Mouse (Mus musculus) 416B (cell line): ENCODE measurements around the gene Etfbkmt.
A peak's percentile ranks its signal among the peaks of the same experiment; 100 is the strongest.
"Not testable (repeated sequence)": the region's sequence is repeated elsewhere in the genome, so short reads cannot be mapped to it uniquely, and the experiment has no call there.

Experiments
- DNase-seq: peaks from one replicate; pipeline ENCODE4 v3.0.0; 2011; ENCODE audit warnings: low read depth

Gene Etfbkmt

DNA sequence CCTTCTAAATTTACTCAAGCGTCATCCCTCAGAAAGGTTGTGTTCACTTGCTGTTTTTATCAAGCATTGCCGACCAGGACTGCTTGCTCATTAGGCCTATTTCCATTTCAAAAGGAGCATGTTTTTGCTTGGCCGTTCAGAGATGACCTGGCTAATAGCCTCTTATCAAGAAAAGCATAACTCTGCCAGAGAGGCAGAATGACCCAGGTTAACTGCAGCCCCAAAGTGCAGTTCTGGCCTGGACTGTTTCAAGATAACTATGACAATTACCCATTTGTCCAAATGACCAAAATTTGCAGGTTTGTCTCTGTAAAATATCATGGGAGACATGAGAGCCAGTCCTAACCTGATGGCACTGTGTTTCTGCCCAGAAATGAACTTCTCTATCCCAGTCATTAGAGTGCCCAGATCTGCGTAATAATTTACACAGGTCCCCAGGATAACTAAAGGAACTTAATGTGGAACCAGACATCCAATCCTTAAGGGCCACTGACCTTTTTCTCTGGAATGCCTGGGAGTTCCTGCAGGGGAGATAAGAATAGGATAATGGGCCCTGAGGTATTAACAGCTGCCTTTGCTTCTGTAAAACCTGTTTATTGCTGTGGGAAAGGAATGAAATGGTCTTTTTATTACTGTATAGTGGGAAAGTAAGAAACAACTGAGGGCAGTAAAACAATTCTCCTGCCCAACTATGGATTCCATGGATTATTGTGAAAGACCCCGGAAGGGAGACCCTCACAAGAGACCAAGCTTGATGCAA lies 5.1 kb upstream of the Etfbkmt start:
- DNase-seq, result no peak

DNA sequence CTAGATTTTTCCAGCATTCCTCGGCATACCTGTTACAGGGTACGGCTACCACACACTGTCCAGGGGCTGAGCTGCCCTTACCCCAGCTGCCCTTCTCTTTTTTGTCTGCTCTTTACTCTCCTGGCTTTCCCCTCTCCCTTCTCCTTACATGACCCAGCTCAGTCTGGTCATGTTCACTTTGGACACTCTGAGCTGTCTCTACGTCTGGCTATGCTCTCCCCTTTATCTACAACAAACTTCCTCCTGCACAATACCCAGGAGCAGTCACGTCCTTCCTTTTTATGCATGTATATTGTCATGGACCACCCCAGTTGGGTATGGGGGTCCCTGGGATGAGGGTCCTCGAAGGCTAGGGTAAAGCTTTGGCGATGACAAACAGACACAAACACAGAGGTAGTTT lies 4.0 kb upstream of the Etfbkmt start:
- DNase-seq, result no peak

DNA sequence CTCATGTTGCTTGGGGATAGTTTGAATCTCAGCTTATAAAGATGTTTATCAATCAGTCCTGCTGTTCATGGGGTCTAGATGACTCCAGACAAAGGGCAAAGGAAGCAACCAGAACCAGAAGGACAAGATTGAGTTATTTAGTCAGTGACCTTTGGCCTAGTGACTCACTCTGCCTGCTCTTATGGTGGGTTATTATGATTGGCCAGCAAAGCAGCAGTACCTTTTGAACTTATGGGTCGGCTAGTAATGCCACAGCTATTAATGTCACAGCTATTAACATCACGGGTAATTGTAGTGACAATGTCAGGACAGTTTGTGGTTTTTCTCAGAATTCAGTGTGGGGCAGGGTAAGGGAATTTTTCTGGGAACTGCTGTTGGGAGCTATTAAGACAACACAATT lies 1.7 kb upstream of the Etfbkmt start:
- DNase-seq, result no peak

DNA sequence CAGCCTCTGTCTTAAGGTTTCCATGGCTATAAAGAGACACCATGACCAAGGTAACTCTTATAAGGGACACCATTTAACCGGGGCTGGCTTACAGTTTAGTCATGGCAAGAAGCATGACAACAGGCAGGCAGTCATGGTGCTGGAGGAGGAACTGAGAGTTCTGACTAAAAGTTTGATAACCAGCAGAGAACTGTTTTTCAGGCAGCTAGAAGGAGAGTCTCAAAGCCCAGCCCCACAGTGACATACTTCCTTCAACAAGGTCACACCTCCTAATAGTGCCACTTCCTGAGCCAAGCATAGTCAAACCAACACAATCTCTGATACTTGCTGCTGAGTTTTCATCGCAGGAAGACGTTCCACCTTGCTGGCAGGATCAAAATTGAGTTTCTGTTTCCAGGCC lies 638 bp upstream of the Etfbkmt start:
- no peak for DNase-seq

DNA sequence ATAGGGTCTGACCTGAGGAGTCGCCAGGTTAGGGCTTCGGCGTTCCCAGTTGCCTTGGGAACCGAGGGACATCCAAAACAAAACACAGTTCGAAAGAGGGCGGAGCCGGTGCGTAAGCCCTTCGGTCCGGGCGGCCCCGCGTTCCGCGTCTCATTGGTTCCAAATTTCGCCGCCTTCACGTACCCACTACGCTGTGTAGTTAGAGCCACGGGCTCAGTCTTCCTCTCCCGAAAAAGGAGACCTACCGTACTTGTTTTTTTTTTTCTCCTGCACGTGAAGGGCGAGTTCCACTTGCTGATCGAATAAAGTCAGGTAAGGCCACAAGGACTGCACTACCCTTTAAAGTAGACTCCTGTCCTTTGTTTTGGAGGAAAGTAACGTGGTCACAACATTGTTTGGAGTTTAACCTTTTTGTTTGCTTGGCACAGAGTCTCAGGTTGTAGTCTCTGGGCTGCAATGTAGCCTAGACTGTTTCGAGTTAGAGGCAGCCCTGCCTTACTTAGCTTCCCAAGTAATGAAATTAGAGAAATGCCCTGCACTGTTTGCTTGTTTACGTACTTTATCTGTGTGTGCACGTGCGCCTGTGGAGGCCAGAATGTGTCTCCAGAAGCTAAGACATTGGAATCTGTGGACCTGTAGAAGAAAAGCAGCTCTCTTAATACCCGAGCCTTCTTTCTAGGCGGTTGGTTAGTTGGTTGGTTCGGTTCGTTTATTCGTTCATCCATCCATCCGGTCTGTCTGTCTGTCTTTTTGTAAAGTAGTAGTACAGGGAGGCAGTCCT lies 1.9 kb downstream of the Etfbkmt start:
- peak; percentile 95 for DNase-seq

DNA sequence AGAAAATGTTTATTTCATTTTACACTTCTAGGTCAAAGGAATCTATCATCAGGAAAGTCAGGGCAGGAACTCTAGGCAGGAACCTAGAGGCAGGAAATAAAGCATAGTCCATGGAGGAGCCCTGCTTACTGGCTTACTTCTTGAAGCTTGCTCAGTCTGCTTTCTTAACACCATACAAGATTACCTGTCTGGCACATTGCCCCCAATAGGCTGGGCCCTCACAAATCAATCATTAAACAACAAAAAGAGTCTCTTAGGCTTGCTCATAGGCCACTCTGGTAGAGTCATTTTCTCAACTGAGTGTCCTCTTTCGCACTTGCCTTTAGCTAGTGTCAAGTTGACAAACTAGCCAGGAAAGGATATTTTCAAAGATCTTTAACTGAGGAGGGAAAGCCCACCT lies 5.5 kb downstream of the Etfbkmt start:
- DNase-seq, result no peak

DNA sequence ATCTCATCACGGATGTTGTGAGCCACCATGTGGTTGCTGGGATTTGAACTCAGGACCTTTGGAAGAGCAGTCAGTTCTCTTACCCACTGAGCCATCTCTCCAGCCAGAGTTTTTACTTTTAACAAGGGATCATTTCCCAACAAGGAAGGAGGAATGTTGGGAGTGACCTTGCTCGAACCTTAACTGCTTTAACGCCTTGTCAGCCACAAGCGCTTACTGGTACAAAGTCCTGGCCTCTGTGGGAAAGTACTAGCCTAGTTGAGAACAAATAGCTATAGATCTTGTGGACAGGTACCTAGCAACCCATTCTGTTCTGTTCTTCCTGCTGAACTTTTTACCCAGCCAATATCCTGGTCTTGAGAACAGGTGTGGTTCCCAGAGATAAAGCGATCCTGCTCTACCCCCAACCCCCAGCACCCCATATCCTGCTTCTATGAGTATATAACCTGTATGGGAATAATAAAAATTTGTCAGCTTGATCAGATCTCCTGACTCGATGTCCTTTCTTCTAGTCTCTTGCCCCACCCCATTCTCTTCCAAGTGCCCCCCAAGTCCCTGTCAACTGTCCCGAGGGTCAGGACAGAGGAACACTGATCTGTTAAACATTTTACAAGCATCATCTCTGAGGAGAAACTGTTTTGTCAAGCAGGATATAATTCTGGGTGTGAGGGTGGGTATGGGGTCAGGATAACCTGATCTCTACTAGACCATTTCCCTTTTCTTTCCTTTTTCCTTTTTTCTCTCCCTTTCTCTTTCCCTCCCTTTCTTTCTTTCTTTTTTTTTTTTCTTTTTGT lies 9.0 kb downstream of the Etfbkmt start:
- no peak for DNase-seq

DNA sequence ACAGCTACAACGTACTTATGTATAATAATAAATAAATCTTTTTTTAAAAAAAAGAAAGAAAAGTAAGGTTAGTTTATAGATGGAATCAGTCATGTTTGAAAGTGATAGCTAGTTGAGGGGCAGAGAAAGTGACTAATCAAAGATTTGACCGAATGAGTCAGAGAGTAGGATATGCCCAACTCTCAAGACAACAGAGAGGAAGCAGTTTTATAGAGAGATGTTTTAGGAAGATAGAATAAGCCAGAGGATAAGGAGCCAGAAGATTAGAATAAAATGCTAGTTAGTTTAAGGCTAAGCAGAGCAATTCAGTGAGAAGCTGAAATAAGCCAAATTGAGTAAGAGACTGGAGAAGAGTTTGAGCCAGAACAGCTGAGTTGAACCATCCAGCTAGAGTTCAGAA lies 12.5 kb downstream of the Etfbkmt start:
- DNase-seq, result peak; percentile 80

DNA sequence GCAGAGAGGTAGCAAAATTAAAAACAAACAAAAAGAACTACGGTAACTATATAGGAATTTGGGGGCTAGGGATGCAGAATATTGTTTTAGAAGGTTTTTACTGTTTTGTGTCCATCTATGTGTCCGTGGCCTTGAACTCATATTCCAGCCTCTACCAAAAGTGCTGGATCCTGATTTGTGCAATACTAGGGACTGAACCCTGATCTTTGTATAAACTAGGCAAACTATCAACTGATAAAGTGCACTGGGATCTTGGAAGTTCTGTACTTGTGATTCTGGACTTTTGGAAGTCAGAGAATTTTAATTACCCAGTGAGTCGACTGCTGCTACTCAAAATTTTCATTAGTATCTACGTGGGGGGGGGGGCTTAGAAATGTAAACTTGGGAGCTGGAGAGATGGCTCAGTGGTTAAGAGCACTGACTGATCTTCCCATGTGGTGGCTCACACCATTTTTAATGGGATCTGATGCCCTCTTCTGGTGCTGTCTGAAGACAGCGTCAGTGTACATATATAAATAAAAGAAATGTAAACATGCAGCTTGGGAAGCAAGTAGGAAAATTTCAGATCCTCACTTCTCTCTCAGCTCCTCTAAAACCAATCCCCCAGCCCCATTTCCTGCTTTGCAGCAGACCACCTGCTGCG lies 13.9 kb downstream of the Etfbkmt start:
- DNase-seq, result no peak

DNA sequence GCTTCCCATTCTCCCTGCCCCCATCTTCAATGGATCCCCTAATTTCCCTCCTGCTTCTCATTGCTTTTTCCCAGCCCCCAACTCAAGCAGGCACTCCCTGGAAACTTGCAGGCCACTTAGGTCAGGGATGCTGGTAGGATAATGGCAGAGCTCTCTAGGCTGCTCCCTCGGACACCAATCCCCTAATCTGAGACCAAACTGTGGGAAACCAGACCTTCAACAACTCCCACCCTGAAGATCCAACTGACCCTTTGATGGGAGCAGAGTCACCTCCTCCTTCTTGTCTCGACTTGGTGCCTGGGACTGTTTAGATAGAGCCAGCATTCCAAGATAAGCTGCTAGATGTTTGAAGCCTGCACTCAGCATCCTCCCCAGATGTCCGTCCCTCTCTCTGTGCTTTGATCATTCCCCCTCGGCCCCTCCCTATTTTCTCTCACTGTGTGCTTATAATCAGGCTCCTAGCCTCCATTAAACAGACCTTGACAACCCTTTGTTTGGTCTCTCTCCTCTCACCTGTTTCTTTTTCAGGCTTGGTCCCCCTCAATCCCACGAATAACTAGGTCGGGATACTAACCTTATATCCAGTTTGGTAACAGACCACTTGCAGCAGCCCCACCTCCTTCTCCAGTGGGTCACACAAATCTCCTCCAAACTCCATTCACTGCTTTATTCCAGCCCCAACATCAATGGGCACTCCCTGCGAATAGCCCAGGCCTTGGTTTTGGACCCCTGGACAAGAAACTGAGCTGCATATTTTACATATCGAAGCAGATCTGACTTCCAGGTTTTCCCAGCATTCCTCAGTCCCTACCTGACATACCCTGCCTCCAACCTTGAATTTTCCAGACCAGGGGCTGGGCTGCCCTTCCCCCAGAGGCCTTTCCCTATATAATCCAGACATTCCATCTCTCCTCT lies 14.7 kb downstream of the Etfbkmt start:
- no peak for DNase-seq

DNA sequence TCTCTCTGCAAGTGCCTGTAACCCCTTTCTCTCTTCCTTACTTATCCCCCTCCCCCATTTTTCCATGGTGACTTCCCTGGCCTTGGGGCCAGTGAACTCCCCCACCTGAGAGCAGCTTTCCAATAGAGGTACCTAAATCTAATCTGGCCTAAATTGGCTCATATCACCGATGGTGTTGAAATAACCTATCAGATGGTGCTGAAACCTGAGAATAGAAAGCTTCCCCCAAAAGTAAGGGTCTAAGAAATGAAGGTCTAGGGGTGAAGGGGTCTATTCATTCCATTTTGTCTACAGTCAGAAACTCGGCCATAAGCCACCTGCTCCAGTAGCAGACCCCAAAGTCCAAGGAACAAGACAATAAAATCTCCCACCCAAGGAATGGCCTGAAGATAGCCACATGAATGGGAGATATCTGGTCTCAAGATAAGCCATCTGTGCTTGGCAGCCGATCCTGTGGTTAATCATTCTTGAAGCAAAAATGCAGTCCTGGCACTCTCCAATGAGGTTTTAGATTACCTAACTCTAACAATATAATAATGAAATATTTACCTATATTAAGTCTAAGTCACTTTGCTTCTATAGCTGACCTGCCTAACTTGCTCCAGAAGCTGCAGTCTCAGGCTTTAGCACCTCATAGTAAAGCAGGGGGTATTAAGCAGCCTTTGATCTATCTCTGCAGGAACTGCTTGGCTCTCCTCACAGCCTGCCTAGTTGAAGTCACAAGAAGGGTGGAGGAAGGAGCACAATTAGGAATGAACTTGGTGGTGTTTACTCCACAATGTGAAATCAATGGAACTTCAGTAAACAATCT lies 15.6 kb downstream of the Etfbkmt start:
- DNase-seq, result peak; percentile 80

DNA sequence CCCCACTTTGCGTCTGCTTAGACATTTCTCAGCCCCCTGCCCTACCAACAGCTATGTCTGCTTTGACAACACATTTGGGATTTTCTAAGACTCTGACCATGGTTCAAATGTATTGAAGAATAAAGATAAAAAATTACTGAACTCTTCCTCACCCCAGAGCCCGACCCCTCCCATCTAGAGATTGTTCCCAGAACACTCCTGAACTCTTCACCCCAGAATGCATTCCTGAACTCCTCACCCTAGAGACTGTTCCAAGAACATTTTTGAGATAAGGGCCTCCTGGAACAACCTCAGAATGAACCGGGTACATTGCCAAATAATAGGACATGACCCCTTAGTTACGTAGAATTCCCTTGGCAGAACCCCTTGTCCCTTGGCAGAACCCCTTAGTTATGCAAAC lies 27.4 kb downstream of the Etfbkmt start:
- DNase-seq, result not testable (repeated sequence)

DNA sequence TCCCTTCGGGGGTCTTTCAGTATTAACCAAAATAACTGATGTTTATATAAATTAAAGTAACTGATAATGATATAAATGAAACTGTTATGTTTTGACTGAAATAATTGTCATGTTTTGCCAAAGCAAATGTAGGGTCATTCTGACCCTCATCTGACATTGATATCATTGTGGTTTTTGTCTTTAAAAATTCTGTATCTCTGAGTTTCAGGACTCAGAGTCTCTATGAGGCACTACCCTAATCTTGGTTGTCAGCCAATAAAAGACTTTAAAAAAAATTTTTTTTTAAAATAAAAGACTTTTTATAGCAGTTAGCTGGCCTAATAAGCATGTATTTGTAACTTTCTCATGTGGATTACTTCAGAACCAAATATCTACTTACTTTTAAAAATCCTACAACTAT lies 28.0 kb downstream of the Etfbkmt start:
- DNase-seq, result no peak

DNA sequence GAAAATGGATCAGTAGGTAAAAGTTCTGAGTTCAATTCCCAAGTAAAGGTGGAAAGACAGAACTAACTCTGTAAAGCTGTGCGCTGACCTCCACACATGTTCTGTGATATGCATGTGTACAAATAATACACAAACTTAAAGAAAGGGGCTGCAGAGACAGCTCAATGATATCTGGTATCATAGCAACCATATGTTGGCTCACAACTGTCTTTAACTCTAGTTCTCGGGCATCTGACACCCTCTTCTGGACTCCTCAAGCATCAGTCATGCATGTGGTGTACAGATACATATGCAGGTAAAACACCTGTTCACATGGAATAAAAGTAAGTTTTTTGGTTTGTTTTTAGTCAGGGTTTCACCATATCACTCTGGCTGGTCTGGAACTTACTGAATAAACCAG lies 28.8 kb downstream of the Etfbkmt start:
- DNase-seq, result no peak

DNA sequence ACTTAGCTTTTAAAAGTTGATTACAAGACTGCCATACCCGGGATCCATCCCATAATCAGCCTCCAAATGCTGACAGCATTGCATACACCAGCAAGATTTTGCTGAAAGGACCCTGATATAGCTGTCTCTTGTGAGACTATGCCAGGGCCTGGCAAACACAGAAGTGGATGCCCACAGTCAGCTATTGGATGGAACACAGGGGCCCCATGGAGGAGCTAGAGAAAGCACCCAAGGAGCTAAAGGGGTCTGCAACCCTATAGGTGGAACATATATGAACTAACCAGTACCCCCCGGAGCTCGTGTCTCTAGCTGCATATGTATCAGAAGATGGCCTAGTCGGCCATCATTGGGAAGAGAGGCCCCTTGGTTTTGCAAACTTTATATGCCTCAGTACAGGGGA lies 30.3 kb downstream of the Etfbkmt start:
- DNase-seq, result not testable (repeated sequence)

DNA sequence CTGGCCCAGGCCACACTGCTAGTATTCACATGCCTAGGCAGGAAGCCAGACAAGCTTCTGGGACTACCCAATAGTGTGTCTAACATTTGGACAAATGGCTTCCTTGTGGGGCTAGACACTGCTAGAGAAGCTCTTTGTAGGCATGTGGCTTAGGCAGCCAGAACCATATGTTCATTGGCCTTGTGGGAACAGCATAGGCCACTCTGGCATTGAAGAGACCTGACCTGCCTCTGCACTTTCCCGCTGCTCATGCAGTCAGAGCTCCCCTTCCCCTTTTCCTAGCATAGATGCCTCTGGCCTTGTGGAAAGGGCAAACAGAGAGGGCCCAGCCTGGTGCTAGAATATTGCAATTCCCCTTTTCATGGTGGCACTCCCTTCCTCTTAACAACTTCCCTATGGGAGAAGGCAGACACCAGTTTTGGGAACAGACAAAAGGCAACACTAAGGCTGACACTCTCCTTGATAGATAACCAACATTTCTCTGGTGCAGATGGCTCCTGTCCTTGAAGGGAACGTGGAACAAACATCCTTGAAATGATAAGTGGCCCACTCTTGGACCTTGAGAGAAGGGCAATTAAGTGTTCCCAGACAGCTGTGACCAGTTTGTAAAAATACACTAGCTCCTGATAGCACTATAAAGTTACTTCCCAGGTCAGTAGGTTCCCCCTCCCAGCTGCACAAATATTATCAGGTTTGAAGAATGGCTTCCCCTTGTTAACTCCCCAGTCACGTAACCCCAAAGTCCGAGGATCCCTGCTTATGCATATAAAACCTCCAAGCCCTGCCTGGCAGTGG lies 34.4 kb downstream of the Etfbkmt start:
- DNase-seq, result no peak

DNA sequence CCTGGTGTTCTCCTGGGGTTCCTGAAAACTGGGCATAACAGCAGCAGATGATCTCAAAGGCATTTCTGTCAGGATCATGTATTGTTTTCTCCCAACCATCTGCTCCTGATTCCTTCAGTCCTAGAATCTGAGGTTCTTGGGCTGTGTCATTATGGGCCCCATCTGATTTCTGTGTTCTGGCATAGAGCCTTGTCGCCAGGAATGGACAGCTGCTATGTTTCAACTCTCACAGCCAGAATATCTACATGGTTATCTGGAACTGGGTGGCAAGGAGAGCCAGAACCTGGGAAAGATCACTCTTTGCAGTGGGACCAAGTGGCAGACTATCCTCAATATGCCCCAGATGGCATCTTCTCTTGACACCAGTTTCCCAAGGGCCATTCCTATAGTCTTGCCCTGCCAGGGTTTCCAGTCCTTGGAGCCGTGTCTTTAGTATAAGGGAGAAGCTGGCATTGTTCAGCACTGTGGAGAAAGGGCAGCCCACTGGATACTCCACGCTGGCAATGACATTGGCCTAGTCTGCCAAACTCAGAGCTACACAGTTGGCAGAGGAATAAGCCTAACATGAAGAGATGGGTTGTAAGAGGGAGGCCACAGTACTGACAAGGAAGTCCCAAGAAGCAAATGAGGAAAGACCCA lies 35.4 kb downstream of the Etfbkmt start:
- no peak for DNase-seq

DNA sequence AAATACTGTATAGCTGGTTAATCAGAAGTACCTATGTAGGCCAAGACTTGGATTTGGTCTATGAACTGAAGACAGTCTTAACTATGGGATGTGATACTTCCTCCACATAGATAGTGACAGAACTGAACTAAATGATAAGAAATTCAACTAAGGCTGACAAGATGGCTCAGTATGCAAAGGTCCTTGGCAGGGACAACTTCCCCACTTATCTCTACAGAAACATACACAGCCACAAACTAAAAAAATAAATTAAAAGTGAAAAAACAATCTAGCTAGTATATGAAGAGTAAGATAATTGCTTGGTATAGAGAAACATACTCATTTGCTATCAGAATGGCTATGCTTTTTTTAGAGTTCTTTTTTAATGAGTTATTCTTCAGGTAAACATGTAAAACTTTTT lies 39.4 kb downstream of the Etfbkmt start:
- no peak for DNase-seq

DNA sequence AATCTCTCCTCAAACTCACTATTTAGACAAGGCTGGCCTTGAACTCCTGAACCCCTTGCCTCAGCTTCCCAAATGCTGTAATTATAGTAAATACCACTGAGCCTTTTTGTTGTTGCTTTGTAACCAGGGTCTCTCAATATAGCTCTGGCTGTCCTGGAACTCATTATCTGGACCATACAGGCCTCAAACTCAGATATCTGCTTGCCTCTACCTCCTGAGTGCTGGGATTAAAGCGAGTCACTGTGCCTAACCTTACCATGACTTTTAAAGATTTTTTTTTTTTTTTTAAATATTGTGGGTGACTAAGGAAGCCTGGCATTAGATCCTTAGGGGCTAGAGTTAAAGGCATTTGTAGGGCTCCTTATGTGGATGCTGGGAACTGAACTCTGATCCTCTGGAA lies 44.4 kb downstream of the Etfbkmt start:
- peak; percentile 41 for DNase-seq
